Mouse (Mus musculus) right cerebral cortex, adult 18-20 months (tissue): ENCODE results near the gene Tpx2.

Experiments
- DNase-seq: peaks from one replicate; pipeline ENCODE4 v3.0.0; 2022; ENCODE audit warnings: mixed read lengths

Tpx2 gene

GRCm38 (mm10) chr2:152847815-152848302 is at the start of gene Tpx2:
Tpx2 (plus strand) TSS chr2:152847964.
- peak; percentile 98 for DNase-seq

GRCm38 (mm10) chr2:152799954-152800761 is 47.6 kb upstream of the Tpx2 start:
- DNase-seq = no peak

- no peak for DNase-seq
Measured at GRCm38 (mm10) chr2:152800762-152801113, 47.0 kb upstream of the Tpx2 start.

GRCm38 (mm10) chr2:152802303-152802702 is 45.5 kb upstream of the Tpx2 start:
- no peak for DNase-seq

- DNase-seq = no peak
Measured at GRCm38 (mm10) chr2:152803081-152803480, 44.7 kb upstream of the Tpx2 start.

GRCm38 (mm10) chr2:152804408-152805110 is 43.2 kb upstream of the Tpx2 start:
- DNase-seq = no peak

- DNase-seq = no peak
Measured at GRCm38 (mm10) chr2:152805111-152805490, 42.7 kb upstream of the Tpx2 start.

- DNase-seq = no peak
Measured at GRCm38 (mm10) chr2:152806037-152806436, 41.7 kb upstream of the Tpx2 start.

GRCm38 (mm10) chr2:152808178-152808577 is 39.6 kb upstream of the Tpx2 start:
- DNase-seq = no peak

GRCm38 (mm10) chr2:152810158-152810941 is 37.4 kb upstream of the Tpx2 start:
- DNase-seq = no peak

GRCm38 (mm10) chr2:152811336-152812165 is 36.2 kb upstream of the Tpx2 start:
- DNase-seq = no peak

GRCm38 (mm10) chr2:152813232-152813631 is 34.5 kb upstream of the Tpx2 start:
- no peak for DNase-seq

GRCm38 (mm10) chr2:152814213-152814874 is 33.4 kb upstream of the Tpx2 start:
- DNase-seq = no peak

- DNase-seq = no peak
Measured at GRCm38 (mm10) chr2:152815879-152816656, 31.7 kb upstream of the Tpx2 start.

- DNase-seq = no peak
Measured at GRCm38 (mm10) chr2:152816657-152817348, 31.0 kb upstream of the Tpx2 start.

GRCm38 (mm10) chr2:152817596-152818291 is 30.0 kb upstream of the Tpx2 start:
- no peak for DNase-seq

GRCm38 (mm10) chr2:152818679-152819078 is 29.1 kb upstream of the Tpx2 start:
- DNase-seq = no peak

- DNase-seq = no peak
Measured at GRCm38 (mm10) chr2:152819097-152819624, 28.6 kb upstream of the Tpx2 start.

- peak; percentile 55 for DNase-seq
Measured at GRCm38 (mm10) chr2:152819926-152820325, 27.8 kb upstream of the Tpx2 start.
